Mouse (Mus musculus) lung, postnatal 0 days (tissue): ENCODE results near the gene Pdcd5.

Source experiments
- CTCF ChIP-seq: IDR thresholded peaks from 2 replicates; pipeline ENCODE4 v1.5.1; 2016; ENCODE audit warnings: antibody characterized with exemption, mild to moderate bottlenecking
- EP300 ChIP-seq: IDR thresholded peaks from 2 replicates; pipeline ENCODE4 v1.6.1; 2016; ENCODE audit warnings: antibody characterized with exemption, mild to moderate bottlenecking, control low read depth

- TF ChIP-seq CTCF (no peak), EP300 (no peak)
Observed at GRCm38 (mm10) chr7:35688781-35689349, 41.5 kb upstream of the Pdcd5 start.
